Mouse (Mus musculus) MEL (cell line): ENCODE measurements at regions not wholly inside any gene's neighbourhood (a gene's known extent, or its start where the extent isn't known, plus 50 kb on each side); places are given as distances from the start of the nearest gene placed in this dataset.

Experiments
- DNase-seq: peaks from one replicate; pipeline ENCODE4 v3.0.0; 2011; ENCODE audit warnings: low read depth, low spot score
- H3K27ac ChIP-seq: 2 replicates; pipeline ENCODE4 v1.5.1; 2012; ENCODE audit warnings: low read depth, mild to moderate bottlenecking, control low read depth, low read length, moderate library complexity; ENCODE audit not compliant: control insufficient read depth
- H3K27me3 ChIP-seq, 2 experiments: fragments of 150-350 bp in 1 of 2; sonication (generic) in 1 of 2; 2 replicates each; pipeline ENCODE4 v1.6.1; 2012; ENCODE audit warnings: low read length in 2 of 2, mild to moderate bottlenecking in 2 of 2, improper control_type of control experiment in 1 of 2, moderate library complexity in 1 of 2; ENCODE audit not compliant: insufficient read depth in 2 of 2, control insufficient read depth in 1 of 2
- H3K36me3 ChIP-seq, 2 experiments: 2 replicates each; pipeline ENCODE4 v1.6.1; 2012 to 2014; ENCODE audit warnings: low read length in 2 of 2, improper control_type of control experiment in 1 of 2, inconsistent platforms in 1 of 2, mild to moderate bottlenecking in 1 of 2; ENCODE audit not compliant: insufficient read depth in 2 of 2, control insufficient read depth in 1 of 2
- H3K4me1 ChIP-seq, 2 experiments: fragments of 150-350 bp in 1 of 2; sonication (generic) in 1 of 2; 2 replicates each; pipeline ENCODE4 v1.6.1; 2012; ENCODE audit warnings: low read length in 2 of 2, improper control_type of control experiment in 1 of 2, mild to moderate bottlenecking in 1 of 2; ENCODE audit not compliant: insufficient read depth in 2 of 2, control insufficient read depth in 1 of 2
- H3K4me3 ChIP-seq, 2 experiments: fragments of 150-350 bp in 1 of 2; sonication (generic) in 1 of 2; 2 replicates each; pipeline ENCODE4 v1.5.1; 2012; ENCODE audit warnings: low read depth in 2 of 2, low read length in 2 of 2, mild to moderate bottlenecking in 2 of 2, moderate library complexity in 2 of 2, control low read depth in 1 of 2, improper control_type of control experiment in 1 of 2; ENCODE audit not compliant: control insufficient read depth in 1 of 2, insufficient read depth in 1 of 2
- H3K79me2 ChIP-seq: 2 replicates; pipeline ENCODE4 v1.6.1; 2012; ENCODE audit warnings: mild to moderate bottlenecking, low read length, moderate library complexity; ENCODE audit not compliant: control insufficient read depth, poor library complexity, insufficient read depth
- H3K9ac ChIP-seq: 2 replicates; pipeline ENCODE4 v1.6.1; 2012; ENCODE audit warnings: low read depth, mild to moderate bottlenecking, control low read depth, low read length, moderate library complexity; ENCODE audit not compliant: control insufficient read depth, poor library complexity, severe bottlenecking
- H3K9me3 ChIP-seq: fragments of 150-350 bp; sonication (generic); replicated peaks from 2 replicates; pipeline ENCODE4 v1.6.1; 2012; ENCODE audit warnings: mild to moderate bottlenecking, low read length, improper control_type of control experiment, moderate library complexity; ENCODE audit not compliant: insufficient read depth
- CTCF ChIP-seq, 3 experiments: IDR thresholded peaks in 2 of 3; conservative IDR thresholded peaks in 1 of 3; 2 replicates each; pipeline ENCODE4 v1.5.1; 2011 to 2012; ENCODE audit warnings: low read length in 3 of 3, low read depth in 2 of 3, mild to moderate bottlenecking in 2 of 3, improper control_type of control experiment in 1 of 3, inconsistent platforms in 1 of 3, mixed read lengths in 1 of 3, moderate library complexity in 1 of 3; ENCODE audit not compliant: control insufficient read depth in 1 of 3, insufficient read depth in 1 of 3, poor library complexity in 1 of 3, severe bottlenecking in 1 of 3
- E2F4 ChIP-seq: IDR thresholded peaks from 2 replicates; pipeline ENCODE4 v1.6.1; 2011; ENCODE audit warnings: low read depth, low read length, improper control_type of control experiment, borderline replicate concordance
- ETS1 ChIP-seq: IDR thresholded peaks from 2 replicates; pipeline ENCODE4 v1.6.1; 2012; ENCODE audit warnings: low read depth, mild to moderate bottlenecking, inconsistent platforms, low read length, improper control_type of control experiment, moderate library complexity
- GATA1 ChIP-seq: IDR thresholded peaks from 2 replicates; pipeline ENCODE4 v1.6.1; 2011; ENCODE audit warnings: low read depth, low read length, improper control_type of control experiment
- MAZ ChIP-seq: IDR thresholded peaks from 2 replicates; pipeline ENCODE4 v1.6.1; 2012; ENCODE audit warnings: low read depth, mild to moderate bottlenecking, inconsistent platforms, low read length, improper control_type of control experiment
- MEF2A ChIP-seq: IDR thresholded peaks from 2 replicates; pipeline ENCODE4 v1.6.1; 2014; ENCODE audit warnings: low read depth, mild to moderate bottlenecking, inconsistent platforms, low read length, improper control_type of control experiment; ENCODE audit not compliant: poor library complexity, insufficient replicate concordance, severe bottlenecking; ENCODE audit errors: extremely low read depth
- MXI1 ChIP-seq: IDR thresholded peaks from 2 replicates; pipeline ENCODE4 v1.6.1; 2011; ENCODE audit warnings: mild to moderate bottlenecking, low read depth, low read length, improper control_type of control experiment
- MYC ChIP-seq: IDR thresholded peaks from 2 replicates; pipeline ENCODE4 v1.6.1; 2011; ENCODE audit warnings: low read depth, mild to moderate bottlenecking, low read length, improper control_type of control experiment, moderate library complexity
- NELFE ChIP-seq: IDR thresholded peaks from 2 replicates; pipeline ENCODE4 v1.6.1; 2011; ENCODE audit warnings: low read depth, low read length, improper control_type of control experiment
- POLR2AphosphoS2 ChIP-seq: IDR thresholded peaks from 2 replicates; pipeline ENCODE4 v1.6.1; 2011; ENCODE audit warnings: low read length, improper control_type of control experiment
- POLR2AphosphoS5 ChIP-seq: IDR thresholded peaks from 2 replicates; pipeline ENCODE4 v1.6.1; 2012; ENCODE audit warnings: low read depth, borderline replicate concordance, mild to moderate bottlenecking, inconsistent platforms, low read length, moderate library complexity, mixed read lengths
- SIN3A ChIP-seq: IDR thresholded peaks from 2 replicates; pipeline ENCODE4 v1.6.1; 2012; ENCODE audit warnings: low read length, improper control_type of control experiment, inconsistent platforms
- SMC3 ChIP-seq: IDR thresholded peaks from 2 replicates; pipeline ENCODE4 v1.6.1; 2011; ENCODE audit warnings: low read depth, low read length, improper control_type of control experiment
- TAL1 ChIP-seq: IDR thresholded peaks from 2 replicates; pipeline ENCODE4 v1.6.1; 2012; ENCODE audit warnings: mild to moderate bottlenecking, inconsistent platforms, low read length, moderate library complexity, mixed read lengths
- USF2 ChIP-seq, 2 experiments: IDR thresholded peaks; 2 replicates each; pipeline ENCODE4 v1.6.1; 2011 to 2012; ENCODE audit warnings: improper control_type of control experiment in 2 of 2, low read length in 2 of 2, borderline replicate concordance in 1 of 2, inconsistent platforms in 1 of 2, low read depth in 1 of 2, mild to moderate bottlenecking in 1 of 2; ENCODE audit not compliant: insufficient read depth in 1 of 2
- ZC3H11A ChIP-seq: IDR thresholded peaks from 2 replicates; pipeline ENCODE4 v1.6.1; 2012; ENCODE audit warnings: low read depth, mild to moderate bottlenecking, inconsistent platforms, low read length, improper control_type of control experiment
- ZNF384 ChIP-seq: IDR thresholded peaks from 2 replicates; pipeline ENCODE4 v1.6.1; 2012; ENCODE audit warnings: low read depth, mild to moderate bottlenecking, inconsistent platforms, low read length, improper control_type of control experiment

GRCm38 (mm10) chr5:74832011-74832410, 129.3 kb upstream of the Lnx1 start:
- no peak overlapping the region for H3K9ac ChIP-seq
- no peaks in the 10 kb centered on the region for H3K4me1 ChIP-seq
- TF ChIP-seq MEF2A (no peak), MYC (no peak), USF2 (IDR thresholded peaks at IDR 0.05; ENCODE audit: borderline replicate concordance in 1 of 2, insufficient read depth in 1 of 2, low read depth in 1 of 2, low read length in 2 of 2) (no peak), POLR2AphosphoS5 (no peak), ZC3H11A (no peak), MXI1 (no peak), CTCF (IDR thresholded peaks at IDR 0.05 in 2 of 3, conservative IDR thresholded peaks at IDR 0.05 in 1 of 3; ENCODE audit: control insufficient read depth in 1 of 3, insufficient read depth in 1 of 3, low read depth in 2 of 3, low read length in 3 of 3, poor library complexity in 1 of 3, severe bottlenecking in 1 of 3) (no peak), SIN3A (no peak), MAZ (no peak), E2F4 (no peak), ZNF384 (no peak)

GRCm38 (mm10) chr5:74830646-74831045, 127.9 kb upstream of the Lnx1 start:
- Histone ChIP-seq H3K4me3 (no peak overlapping the region), H3K27me3 (no peaks in the 10 kb centered on the region; a peak in 1 of 4 replicates), H3K9ac (no peak overlapping the region), H3K79me2 (no peaks in the 10 kb centered on the region), H3K27ac (no peak overlapping the region), H3K9me3 (no peaks in the 10 kb centered on the region), H3K36me3 (no peaks in the 10 kb centered on the region), H3K4me1 (no peaks in the 10 kb centered on the region)
- no peak for DNase-seq
- no peak for TF ChIP-seq SMC3
- no peak for TF ChIP-seq NELFE
- no peak for TF ChIP-seq CTCF (IDR thresholded peaks at IDR 0.05 in 2 of 3, conservative IDR thresholded peaks at IDR 0.05 in 1 of 3; ENCODE audit: control insufficient read depth in 1 of 3, insufficient read depth in 1 of 3, low read depth in 2 of 3, low read length in 3 of 3, poor library complexity in 1 of 3, severe bottlenecking in 1 of 3)
- TF ChIP-seq TAL1 = no peak
- TF ChIP-seq POLR2AphosphoS2 = no peak
- TF ChIP-seq GATA1 = no peak
- TF ChIP-seq ETS1 = no peak

More at GRCm38 (mm10) chr5:74832011-74832410, 129.3 kb upstream of the Lnx1 start:
- H3K79me2 ChIP-seq = no peaks in the 10 kb centered on the region
- no peak for DNase-seq
- no peaks in the 10 kb centered on the region; a peak in 1 of 4 replicates for H3K27me3 ChIP-seq
- no peak overlapping the region for H3K4me3 ChIP-seq
- no peak overlapping the region for H3K27ac ChIP-seq
- no peaks in the 10 kb centered on the region for H3K36me3 ChIP-seq
- no peaks in the 10 kb centered on the region for H3K9me3 ChIP-seq
